Mouse (Mus musculus) T-helper 17 cell (primary cell): ENCODE measurements around the gene Tgif1.

Experiments
- in situ Hi-C, 2 experiments: fragments of 300-600 bp; cut with MboI, MseI; formaldehyde crosslinking; loops; 1 replicate in 1 of 2; 2 replicates in 1 of 2; pipeline ENCODE4 v1.15.1; 2025; ENCODE audit warnings: high pct_unique_total_duplicates in 2 of 2

The Tgif1 gene

DNA sequence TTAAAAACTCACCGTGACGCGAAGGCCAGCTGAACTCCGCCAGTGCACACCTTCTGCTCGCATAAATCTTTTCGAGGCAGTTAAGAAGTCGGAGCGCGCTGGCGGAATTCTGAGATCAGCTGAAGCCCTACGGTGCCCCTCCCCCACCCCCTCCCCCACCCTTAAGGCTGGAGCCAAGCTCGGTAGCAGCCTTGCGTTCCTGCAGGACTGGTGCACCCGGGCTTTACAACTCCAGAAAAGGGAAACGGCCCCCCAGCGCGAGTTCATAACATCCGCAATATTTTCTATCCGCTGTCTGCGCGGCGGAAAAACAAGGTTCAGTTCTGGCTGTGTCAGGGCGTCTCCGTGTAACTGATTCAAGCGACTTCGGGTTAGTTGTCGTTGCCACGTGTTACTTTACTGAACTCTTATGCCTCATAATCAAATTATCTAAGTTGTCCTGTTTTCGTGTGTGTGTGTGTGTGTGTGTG is at the start of gene Tgif1:
Gene Tgif1, minus strand, starts transcription at position 111 of the 470 bp plus-strand sequence.
- in situ Hi-C loops = loop anchor here (5.0 kb wide), 2 partner anchors 69 to 106 kb away; no protein-coding TSS in a partner anchor

DNA sequence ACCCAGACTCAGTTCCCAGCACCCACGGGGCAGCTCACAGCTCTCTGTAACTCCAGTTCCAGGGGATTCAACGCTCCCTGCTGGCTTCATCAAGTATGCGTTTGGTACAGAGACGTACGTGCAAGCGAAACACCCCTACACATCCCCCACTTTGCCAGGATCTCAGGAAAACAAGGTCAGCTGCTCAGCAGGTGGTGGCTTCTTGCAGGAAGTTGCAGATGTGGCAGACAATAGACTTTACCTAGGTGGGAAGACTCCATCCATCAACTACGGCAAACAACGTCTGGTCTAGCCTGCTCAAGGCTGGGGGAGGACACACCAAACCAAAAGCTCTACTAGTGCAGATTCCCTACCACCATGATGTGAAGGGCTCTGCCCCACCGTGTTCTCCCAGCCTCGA is 47.3 kb upstream of the Tgif1 start:
- in situ Hi-C loops = loop anchor here in 1 of 2 experiments (10.0 kb wide), 1 partner anchor 914 kb away; no protein-coding TSS in a partner anchor

DNA sequence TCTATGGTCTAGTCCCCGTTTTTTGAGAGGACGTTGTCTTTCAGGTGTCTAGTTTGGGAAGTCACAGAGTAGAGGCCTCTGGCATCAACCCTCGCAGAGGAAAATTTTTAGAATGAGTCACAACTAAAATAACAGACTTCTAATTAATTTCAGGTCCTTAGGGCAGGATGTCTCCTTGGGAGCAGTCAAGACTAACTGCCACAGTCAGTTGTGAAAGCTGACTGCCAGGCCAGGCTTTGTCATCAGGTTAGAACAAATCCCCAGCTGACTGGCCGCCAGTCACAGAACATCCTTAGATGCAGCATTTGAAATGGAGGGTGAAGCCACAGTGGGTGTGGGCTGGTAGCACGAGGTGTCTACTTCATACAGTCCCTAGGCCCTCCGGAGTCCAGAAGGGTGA is 46.3 kb upstream of the Tgif1 start:
- in situ Hi-C loops = loop anchor here (10.0 kb wide), 2 partner anchors 915 to 1465 kb away; partner anchors contain the start of gene Akain1 (in 1 of the 2)

DNA sequence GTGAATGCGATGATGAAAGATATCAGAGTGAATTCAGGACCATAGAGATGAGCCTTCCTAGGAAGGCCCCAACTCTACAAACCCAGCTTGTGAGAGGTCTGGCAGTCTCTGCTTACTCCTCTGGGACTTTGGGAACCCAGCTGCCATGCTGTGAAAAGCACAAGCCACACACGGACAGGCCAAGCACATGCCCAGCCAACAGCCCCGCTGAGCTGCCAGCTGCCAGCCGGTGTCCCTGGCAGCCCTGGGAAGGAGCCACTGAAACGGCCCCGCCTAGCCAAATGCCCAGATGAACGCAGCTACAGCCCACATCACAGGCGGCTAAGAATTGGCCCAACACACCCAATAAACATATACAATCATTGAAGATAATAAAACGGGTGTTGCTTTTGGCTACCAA is 41.5 kb upstream of the Tgif1 start:
- in situ Hi-C loops = loop anchor here in 1 of 2 experiments (10.0 kb wide), 1 partner anchor 1460 kb away; the partner anchor contains the start of gene Akain1

DNA sequence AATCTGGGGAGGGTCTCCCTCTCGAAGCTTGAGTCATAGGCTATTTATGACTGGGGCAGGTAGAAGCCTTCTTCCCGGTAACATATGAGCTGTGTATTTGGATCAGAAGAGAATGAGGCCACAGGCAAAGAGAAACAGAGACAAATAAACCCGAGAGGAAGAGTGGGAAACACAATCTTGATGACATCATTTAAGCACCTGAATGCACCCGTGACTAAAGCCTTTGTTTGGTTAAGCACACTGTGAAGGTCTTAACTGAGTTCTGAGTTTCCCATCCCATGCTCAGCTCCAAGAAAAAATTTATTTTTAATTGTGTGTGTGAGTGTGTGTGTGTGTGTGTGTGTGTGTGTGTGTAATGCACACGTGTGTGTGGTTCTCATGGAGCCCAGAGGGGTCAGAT is 39.8 kb upstream of the Tgif1 start:
- in situ Hi-C loops = loop anchor here in 1 of 2 experiments (10.0 kb wide), 1 partner anchor 1458 kb away; the partner anchor contains the start of gene Akain1

DNA sequence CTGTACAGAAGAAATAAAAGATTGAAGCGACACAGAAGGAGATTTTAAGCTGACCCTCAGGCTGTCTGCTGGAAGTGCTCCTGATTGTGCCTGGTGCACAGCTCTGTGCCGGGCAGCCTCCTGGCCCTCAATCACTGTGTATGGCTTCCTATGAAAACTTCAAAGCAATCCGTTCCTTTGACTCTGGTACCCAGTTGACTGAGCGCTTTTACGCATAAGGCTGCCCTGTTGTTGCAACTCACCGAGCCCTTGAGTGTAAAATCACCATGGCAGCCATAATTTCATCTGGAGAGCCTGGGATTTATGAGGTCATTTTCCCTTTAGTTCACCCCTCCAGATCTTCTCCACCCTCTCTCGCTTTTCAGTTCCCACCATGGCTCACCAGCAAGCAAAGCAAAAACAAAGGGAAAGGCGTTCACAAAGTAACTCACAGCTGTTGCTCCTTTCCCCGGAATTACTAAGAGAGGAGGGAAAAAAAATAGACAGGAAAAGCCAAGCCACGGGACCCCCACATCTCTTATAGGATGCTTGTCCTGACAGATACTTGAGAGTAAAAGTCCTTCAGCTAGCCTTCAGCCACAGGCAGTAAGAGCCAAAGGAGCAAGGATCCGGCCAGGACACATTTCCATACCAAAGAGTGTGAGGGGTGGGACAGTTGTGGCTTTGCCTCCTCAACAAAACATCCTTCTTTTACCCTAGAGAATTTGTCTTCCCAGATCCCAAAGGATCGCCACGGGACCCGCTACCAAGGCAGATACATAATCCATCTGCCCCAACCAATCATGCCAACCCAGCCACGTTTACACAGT is 39.1 kb upstream of the Tgif1 start:
- in situ Hi-C loops = loop anchor here in 1 of 2 experiments (10.0 kb wide), 1 partner anchor 1458 kb away; the partner anchor contains the start of gene Akain1

DNA sequence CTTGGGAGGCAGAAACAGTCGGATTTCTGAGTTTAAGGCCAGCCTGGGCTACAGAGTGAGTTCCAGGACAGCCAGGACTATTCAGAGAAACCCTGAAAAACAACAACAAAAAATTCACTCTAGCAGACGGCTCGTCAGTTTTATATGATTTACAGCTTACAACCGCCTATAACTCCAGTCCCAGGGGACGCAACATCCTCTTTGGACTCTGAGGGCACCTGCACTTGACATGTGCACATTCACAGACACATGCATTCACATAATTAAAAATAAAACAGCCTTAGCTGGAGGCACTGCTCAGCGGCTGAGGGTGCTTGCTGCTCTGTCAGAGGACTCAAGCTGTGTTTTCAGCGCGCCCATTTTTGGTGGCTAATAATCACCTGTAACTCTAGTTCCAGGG is 37.2 kb upstream of the Tgif1 start:
- in situ Hi-C loops = loop anchor here in 1 of 2 experiments (10.0 kb wide), 1 partner anchor 1456 kb away; the partner anchor contains the start of gene Akain1

DNA sequence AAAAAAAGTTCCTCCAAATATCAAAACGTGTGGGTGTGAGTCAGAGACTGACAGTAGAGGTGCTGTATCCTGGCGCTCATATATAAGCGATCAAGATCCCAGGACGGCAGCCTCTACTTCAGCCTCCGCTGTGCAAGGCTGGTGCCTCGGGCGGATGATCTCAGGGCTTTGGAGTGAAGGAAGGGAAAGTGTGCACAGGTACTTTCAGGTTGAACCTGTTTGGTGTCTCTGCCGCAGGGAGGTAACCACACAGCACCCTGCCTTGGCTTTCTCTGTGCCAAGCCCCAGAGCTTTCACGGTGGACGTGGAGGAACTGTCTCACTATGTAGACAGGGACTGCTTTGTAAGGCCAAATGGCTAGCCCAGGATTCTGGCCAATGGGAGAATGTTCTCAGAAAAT is 35.3 kb upstream of the Tgif1 start:
- in situ Hi-C loops = no loop called here

DNA sequence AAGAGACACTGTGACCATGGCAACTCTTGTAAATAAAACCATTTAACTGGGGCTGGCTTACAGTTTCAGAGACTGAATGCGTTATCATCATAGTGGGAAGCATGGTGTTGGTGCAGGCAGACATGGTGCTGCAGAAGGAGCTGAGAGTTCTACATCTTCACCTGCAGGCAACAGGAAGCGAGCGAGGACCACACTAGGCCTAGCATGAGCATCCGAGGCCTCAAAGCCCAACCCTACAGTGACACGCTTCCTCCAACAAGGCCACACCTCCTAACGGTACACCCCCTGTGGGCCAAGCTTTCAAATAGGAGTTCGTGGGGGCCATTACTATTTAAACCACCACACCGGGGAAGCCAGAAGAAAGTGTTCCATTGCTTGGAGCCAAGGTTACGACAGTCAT is 34.5 kb upstream of the Tgif1 start:
- in situ Hi-C loops = no loop called here

DNA sequence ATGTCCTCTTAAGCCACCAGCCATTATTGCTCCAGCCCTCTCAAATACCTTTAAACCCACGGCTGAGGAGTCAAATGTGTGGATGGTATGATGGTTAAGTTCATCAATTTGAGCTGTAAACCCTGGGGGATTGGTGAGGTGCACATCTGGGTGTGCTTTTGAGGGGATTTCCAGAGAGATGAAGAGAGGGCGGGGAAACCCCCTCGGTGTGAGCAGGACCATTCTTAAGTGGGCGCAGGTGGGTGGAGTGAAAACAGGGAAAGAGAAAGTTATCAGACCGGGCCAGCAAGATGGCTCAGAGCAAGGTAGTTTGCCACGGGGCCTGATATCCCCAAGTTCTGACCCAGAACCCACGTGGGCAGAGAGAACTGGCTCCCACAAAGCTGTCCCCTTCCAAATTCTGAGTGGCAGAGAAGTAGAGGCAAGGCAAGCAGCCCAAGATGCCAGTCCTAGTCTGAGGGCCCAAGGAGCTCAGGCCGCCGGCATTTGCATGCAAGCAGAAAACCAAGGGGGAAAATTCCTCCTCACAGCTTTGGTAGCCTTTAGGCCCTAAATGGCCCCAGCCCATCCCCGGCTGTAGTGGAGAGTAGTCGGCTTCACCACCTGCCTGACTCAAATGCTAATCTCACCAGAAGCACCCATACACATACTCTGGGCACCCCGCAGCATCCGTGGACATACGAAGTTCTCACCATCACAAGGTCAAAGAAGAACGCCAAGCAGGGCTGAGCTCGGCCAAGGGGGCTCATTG is 33.5 kb upstream of the Tgif1 start:
- in situ Hi-C loops = no loop called here

DNA sequence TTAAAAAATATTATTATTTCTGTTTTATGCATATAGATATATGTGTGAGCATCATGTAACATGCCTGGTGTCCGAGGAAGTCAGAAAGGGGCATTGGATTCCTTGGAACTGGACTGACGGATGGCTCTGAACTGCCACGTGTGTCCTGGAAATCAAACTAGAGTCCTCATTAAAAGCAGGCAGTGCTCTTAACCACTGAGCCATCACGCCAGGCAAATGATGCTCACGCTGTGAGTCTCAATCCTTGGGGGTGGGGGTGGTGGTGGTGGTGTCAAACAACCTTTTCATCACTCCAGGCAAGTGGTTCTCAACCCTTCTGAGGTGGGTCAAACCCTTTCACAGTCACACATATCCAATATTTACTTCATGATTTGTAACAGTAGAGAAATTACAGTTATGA is 32.5 kb upstream of the Tgif1 start:
- in situ Hi-C loops = no loop called here

DNA sequence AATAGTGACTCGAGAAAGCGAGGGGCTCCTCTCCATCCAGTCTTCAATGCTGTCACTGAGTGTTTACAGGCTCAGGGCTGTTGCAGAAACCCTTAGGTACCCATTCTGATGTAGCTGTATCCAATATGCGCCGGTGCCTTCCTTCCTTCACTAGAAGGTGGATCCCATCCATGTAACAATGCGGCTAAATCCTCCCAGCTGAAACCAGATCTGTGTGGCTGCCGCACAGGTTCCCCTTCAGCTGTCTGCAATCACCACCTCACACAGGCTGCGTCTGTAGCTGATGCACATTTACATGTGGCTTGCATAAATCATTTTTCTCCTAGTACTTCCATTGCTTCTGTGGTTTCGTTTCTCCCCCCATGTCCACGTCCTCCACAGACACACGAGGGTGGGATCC is 28.6 kb upstream of the Tgif1 start:
- in situ Hi-C loops = no loop called here

DNA sequence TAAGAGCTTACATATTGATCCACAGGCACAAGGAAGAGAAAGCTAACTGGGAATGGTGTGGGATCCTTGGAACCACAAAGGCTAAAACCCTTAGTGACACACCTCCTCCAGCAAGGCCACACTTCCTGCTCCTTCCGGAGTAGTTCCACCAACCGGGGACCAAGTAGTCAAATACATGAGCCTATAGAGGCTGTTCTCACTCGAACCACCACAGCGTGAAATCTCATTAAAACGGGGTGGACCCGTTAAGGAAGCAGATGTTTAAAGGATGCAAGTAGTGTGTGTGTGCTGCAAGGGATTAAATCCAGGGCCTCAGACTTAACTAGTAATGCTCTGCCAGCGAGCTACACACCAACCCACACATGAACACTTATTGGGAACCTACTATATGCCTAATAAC is 27.8 kb upstream of the Tgif1 start:
- in situ Hi-C loops = no loop called here

DNA sequence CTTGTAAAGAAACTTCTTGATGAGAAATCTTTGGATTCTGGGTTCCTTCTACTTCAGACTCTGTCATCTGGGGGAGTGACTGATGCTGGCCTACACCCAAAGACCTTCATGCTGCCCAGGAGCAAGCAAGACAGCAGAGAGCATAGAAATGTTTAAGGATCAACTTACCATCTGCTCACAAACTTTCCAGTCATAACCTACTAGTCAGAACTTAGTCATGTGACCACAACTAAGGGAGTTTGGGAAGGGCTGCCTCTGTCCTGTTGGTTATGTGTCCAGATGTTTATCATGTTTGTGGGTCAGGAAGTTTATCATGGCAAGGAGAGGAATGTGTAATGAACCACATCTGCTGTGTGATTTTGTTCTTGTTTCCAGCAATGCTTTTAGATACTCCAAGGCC is 24.9 kb upstream of the Tgif1 start:
- in situ Hi-C loops = loop anchor here in 1 of 2 experiments (5.0 kb wide), 1 partner anchor 34 kb away; no protein-coding TSS in a partner anchor

DNA sequence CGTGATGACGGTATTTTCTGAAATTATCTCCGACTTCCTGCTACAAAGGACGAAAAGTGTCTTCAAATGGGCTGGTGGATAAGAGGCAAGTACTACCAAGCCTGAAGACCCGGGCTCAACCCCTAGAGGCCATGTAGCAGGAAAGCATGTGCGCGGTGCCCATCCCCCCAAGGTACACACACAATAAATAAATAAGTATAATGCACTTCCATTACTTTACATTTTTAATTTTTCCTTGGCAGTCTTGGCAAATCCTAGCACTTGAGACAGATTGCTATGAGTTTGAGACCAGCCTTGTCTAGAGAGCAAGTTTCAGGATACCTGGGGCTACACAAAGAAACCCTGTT is 20.4 kb upstream of the Tgif1 start:
- in situ Hi-C loops = no loop called here

DNA sequence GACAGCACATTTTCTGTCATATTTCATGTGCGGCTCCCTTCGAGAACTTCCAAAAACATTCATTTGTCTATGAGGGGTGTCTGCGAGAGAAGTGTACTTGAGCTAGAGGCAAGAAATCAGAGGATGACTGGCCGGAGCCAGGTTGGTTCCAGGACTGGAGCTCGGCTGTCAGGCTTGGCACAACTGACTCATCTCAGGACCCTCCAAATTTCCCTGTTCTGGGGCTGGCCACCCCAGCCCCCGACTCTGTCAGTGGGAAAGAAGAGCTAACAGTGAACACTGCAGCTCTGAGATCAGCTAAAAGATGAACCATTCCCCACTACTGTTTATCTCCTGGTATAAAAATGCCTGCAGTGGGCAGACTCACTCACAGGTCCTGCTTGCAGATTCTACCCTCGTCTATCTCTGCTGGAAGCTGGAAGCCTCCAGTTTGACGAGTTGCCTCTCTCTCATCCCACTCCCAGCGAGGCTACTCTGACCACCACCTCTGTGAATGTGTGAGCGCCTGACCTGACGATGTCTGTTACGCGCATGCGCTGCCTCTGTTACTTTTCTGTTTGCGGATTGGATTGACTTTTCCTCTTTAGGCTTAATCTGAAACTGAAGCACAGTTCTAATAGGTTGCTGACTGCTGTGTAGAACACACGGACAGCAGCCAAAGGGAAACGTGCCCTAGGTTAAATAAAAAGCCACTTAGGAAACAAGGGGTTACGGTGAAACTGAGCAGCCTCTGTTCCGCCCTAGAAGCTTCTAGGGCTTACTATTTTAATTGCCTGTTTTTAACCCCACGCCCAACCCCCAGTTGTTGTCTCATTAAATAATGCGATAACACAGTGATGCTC is 19.8 kb upstream of the Tgif1 start:
- in situ Hi-C loops = no loop called here

DNA sequence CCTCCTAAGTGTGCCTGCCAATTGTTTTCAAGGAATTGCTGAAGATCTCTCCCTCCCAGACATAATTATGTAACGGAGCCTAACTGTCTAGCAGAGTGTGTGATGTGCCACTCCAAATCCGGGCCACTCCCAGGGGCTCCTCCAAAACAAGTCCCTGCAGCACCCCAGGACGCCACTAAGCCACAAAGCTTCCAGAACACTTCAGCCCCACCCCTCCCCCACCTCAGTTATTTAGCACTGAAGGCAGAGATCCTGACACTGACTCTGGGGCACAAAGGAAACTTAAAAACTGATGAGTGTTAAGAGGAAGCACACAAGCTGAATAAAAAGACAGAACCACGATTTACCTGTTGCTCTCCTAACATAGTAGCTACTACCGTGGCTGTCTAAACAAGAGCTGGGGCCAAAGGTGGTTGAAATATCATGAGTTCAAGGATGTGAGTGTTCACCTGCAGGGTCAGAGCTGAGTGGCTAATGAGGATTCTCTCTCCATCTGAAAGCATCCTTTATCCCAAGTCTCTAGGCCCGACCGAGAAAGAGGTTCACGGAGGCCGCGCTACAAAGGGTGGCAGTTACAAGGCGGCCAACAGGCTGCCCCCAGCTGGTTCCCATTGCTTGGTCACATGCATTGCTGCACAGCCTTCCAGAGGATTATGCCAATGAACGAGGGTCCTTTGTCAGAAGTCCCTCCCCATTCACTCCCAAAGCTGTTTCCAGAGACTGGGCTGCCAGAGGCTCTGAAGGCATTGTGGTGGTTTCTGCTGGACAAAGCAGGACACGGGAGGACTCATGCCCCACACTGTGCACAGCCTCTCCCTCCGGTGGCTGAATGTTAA is 19.0 kb upstream of the Tgif1 start:
- in situ Hi-C loops = no loop called here

DNA sequence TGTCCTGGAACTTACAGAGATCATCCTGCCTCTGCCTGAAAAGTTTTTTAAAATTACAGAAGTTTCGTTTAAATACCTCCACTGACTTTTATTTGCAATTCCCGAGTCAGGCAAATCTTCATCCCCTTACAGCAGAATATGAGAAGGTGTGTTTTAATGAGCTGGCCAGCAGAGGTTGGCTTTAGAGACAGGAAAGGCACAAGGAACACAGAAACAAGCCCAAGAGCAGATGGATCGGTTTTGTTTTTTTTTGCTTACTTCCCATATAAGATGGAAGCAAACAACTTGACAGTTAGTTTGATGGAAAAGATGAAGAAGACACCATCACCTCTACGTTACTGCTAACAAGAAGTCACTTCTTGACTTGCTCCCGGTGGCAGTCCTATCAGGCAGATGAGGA is 18.3 kb upstream of the Tgif1 start:
- in situ Hi-C loops = no loop called here

DNA sequence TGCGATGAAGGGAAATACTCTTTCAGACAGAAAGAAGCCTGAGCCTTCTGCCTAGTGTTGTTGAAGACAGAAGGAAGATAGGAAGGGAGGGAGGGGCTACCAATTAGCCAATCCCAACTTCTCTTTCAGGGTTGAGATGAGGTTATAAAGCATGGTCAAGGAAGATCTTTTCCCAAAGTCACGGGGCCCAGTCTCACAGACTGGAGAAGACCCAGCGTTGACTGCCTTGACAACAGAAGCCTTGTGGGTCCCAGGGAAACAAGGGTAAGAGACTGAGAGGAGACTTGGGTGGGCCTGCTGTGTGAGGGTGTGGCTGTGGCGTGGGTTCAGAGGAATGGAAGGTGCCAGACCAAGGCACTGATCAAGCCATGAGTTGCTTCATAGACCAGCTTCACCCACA is 17.2 kb upstream of the Tgif1 start:
- in situ Hi-C loops = no loop called here

DNA sequence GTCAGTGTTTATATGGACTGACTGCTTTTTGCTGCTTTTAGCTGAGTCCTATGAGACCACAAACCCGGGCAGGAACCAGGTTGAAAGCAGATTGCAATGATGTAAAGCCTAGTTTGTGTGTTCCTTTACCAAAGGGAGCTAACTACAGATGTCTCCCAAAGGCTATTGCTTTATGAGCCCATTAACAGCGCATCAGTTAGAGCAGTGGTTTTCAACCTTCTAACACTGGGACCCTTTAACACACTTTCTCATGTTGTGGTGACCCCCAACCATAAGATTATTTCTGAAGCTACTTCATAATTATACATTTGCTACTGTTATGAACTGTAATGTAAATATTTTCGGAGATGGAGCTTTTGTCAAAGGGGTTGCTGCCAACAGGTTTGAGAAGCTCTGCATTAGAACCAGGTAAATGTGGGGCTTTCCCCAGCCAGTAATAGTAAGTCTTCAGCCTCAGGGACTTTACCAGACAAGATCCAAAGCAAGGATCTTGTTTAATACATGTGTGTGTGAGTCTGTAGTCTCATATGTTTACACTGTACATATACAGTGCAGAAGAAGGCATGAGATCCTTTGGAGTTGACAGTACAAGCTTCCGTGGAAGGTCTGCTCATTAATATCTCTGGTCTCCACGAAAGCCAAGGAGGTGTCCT is 15.4 kb upstream of the Tgif1 start:
- in situ Hi-C loops = no loop called here
